Mouse (Mus musculus) megakaryocyte, embryonic 14.5 days (primary cell): Measurements from ENCODE around the gene Spata25. TPM values are rescaled to one million over a fixed set of nuclear protein-coding genes. Genes with fewer than 3 reads are reported as not detected.
A peak's percentile ranks its signal among the peaks of the same experiment; 100 is the strongest.

Experiments used
- H3K27me3 ChIP-seq: replicated peaks from 2 replicates; pipeline ENCODE3; 2012; ENCODE audit warnings: inconsistent platforms
- H3K36me3 ChIP-seq: replicated peaks from 2 replicates; pipeline ENCODE3; 2012; ENCODE audit warnings: low read length, inconsistent platforms, mixed read lengths
- H3K4me1 ChIP-seq: 2 replicates; pipeline ENCODE4 v1.6.1; 2012; ENCODE audit warnings: inconsistent platforms
- H3K4me3 ChIP-seq: replicated peaks from 2 replicates; pipeline ENCODE3; 2012; ENCODE audit warnings: moderate library complexity, mild to moderate bottlenecking, inconsistent platforms
- H3K9me3 ChIP-seq: 2 replicates; pipeline ENCODE4 v1.6.1; 2012; ENCODE audit warnings: inconsistent platforms
- FLI1 ChIP-seq: IDR thresholded peaks from 2 replicates; pipeline ENCODE4 v1.6.1; 2012; ENCODE audit warnings: low read length, inconsistent platforms, mixed read lengths
- GATA1 ChIP-seq: IDR thresholded peaks from 3 replicates; pipeline ENCODE4 v1.6.1; 2012; ENCODE audit warnings: mixed read lengths, low read length, inconsistent platforms, borderline replicate concordance
- polyA plus RNA-seq: library from polyadenylated mRNA; stranded (reverse); fragments of >175 nt; gene quantifications from 2 replicates; pipeline ENCODE4 v1.2.3, GENCODE M21; 2012; ENCODE audit warnings: low replicate concordance; ENCODE audit not compliant: insufficient read depth

Spata25 gene
- polyA plus RNA-seq, 1 experiment: not detected

GRCm38 (mm10) chr2:164785481-164786387, 42.6 kb downstream of the Spata25 start, which contains the start of gene Snx21:
Gene Snx21 (plus strand): TSS chr2:164785823.
- H3K36me3 ChIP-seq: peaks cover 24% of the 10 kb centered on the region
- H3K4me1 ChIP-seq: peaks cover 49% of the 10 kb centered on the region

GRCm38 (mm10) chr2:164784869-164785420, 43.4 kb downstream of the Spata25 start:
- peaks cover 16% of the 10 kb centered on the region for H3K36me3 ChIP-seq
- TF ChIP-seq GATA1: no peak
- TF ChIP-seq FLI1: no peak
- peaks cover 18% of the 10 kb centered on the region for H3K27me3 ChIP-seq
- H3K4me3 ChIP-seq: peak overlapping the region; percentile 93
- peaks cover 49% of the 10 kb centered on the region for H3K4me1 ChIP-seq
- no peaks in the 10 kb centered on the region for H3K9me3 ChIP-seq

More at GRCm38 (mm10) chr2:164785481-164786387, 42.6 kb downstream of the Spata25 start, which contains the start of gene Snx21:
- H3K9me3 ChIP-seq: no peaks in the 10 kb centered on the region
- TF ChIP-seq GATA1: no peak
- TF ChIP-seq FLI1: no peak
- H3K4me3 ChIP-seq: peak within 1 kb of the TSS; percentile 93
- H3K27me3 ChIP-seq: peaks cover 13% of the 10 kb centered on the region

GRCm38 (mm10) chr2:164783926-164784581, 44.3 kb downstream of the Spata25 start:
- Histone ChIP-seq H3K27me3 (peaks cover 27% of the 10 kb centered on the region), H3K9me3 (no peaks in the 10 kb centered on the region), H3K4me3 (no peak overlapping the region), H3K36me3 (peaks cover 10% of the 10 kb centered on the region), H3K4me1 (peaks cover 48% of the 10 kb centered on the region)
- TF ChIP-seq GATA1: no peak
- no peak for TF ChIP-seq FLI1

DNA sequence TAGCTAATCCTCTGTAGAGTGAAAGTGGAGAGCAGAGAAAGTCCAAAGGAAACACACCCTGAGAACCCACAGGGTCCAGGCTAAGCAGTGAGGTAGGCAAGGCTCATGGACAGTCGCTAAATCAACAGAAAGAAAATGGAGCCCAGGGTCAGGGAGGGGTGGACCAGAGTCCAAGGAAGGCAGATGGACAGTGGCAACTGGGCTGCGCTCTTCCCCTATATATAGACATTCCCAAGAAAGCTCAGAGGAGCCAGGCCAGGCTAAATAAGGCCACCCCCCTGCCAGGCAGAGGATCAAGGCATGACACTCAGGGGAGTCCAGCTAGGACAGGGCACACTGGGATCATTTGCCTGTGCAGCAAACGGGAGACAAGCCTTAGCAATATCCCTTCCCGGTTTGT, 46.5 kb downstream of the Spata25 start:
- Histone ChIP-seq H3K27me3 (peaks cover 49% of the 10 kb centered on the region), H3K4me3 (no peak overlapping the region), H3K9me3 (peaks cover 5% of the 10 kb centered on the region), H3K4me1 (peaks cover 41% of the 10 kb centered on the region), H3K36me3 (no peaks in the 10 kb centered on the region)
- no peak for TF ChIP-seq FLI1
- TF ChIP-seq GATA1: no peak

DNA sequence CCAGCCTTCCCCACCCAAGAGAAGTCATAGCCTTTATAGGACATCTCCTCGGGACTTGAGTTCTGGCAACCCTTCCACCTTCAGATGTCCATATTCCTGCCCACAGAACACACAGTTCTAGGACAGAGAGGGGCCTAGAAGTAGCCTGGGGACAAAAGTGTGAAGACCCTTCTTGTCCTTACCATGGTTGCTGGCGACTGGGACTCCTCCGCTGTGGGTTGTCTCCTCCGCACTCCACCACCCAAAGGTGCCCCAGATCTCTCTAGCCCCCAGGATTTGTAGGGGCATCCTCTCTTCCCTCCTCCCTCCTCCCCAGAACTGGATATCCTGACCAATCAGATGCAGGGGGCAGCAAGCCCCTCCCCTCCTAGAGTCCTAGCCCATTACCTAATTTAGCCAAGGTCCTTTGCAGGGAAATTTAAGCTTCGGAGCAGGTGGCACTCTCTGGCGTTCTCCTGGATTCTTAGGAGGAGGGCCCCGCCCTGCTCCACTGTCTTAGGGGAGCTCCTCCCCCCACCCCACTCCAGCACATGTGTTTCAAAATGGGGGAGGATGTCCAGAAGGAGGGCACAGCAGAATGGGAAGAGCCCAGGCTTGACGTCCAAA, 48.8 kb downstream of the Spata25 start, which contains the start of gene Tnnc2:
Gene Tnnc2, minus strand, starts transcription at position 487 of the 606 bp plus-strand sequence.
- TF ChIP-seq FLI1 (no peak), GATA1 (no peak)
- Histone ChIP-seq H3K9me3 (peaks cover 5% of the 10 kb centered on the region), H3K36me3 (no peaks in the 10 kb centered on the region), H3K4me1 (peaks cover 23% of the 10 kb centered on the region), H3K4me3 (no peak within 1 kb of the TSS), H3K27me3 (peaks cover 59% of the 10 kb centered on the region)

DNA sequence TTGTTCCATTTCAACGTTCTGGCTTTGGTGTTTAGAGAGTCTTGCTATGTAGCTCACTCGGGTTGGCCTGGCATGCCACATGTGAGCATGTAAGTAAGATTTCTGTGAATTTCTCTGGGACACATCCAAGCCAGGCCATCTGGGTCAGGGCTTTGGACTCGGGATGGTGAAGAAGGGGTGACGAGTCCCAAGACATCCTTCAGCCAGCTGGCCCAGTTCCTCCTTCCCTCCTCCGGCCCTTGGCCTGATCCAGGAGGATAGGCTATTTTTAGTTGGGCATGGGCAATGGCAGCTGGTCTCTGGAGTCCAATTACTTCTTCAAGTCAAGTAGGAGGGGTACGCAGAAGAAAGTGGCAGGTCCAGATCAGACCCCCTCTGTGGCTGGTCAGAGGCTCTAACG, 49.5 kb downstream of the Spata25 start:
- Histone ChIP-seq H3K4me3 (no peak overlapping the region), H3K36me3 (peaks cover 4% of the 10 kb centered on the region), H3K4me1 (peaks cover 21% of the 10 kb centered on the region), H3K27me3 (peaks cover 59% of the 10 kb centered on the region), H3K9me3 (peaks cover 5% of the 10 kb centered on the region)
- TF ChIP-seq FLI1 (no peak), GATA1 (no peak)

DNA sequence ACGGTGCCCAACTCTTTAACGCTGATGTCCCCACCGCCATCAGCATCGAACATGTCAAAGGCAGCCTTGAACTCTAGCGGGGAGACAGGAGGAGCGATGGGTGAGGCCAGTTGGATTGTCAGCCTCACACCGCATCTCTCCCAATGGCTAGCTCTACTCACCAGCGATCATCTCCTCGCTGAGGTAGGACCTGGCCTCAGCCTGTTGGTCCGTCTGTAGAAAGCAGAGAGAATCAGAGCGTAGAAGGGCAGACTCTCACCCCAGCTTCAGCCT, 50.4 kb downstream of the Spata25 start:
- H3K9me3 ChIP-seq: peaks cover 5% of the 10 kb centered on the region
- TF ChIP-seq GATA1 (no peak), FLI1 (no peak)
- peaks cover 57% of the 10 kb centered on the region for H3K27me3 ChIP-seq
- peaks cover 18% of the 10 kb centered on the region for H3K4me1 ChIP-seq
- H3K4me3 ChIP-seq: peak overlapping the region; percentile 28
- H3K36me3 ChIP-seq: peaks cover 13% of the 10 kb centered on the region

DNA sequence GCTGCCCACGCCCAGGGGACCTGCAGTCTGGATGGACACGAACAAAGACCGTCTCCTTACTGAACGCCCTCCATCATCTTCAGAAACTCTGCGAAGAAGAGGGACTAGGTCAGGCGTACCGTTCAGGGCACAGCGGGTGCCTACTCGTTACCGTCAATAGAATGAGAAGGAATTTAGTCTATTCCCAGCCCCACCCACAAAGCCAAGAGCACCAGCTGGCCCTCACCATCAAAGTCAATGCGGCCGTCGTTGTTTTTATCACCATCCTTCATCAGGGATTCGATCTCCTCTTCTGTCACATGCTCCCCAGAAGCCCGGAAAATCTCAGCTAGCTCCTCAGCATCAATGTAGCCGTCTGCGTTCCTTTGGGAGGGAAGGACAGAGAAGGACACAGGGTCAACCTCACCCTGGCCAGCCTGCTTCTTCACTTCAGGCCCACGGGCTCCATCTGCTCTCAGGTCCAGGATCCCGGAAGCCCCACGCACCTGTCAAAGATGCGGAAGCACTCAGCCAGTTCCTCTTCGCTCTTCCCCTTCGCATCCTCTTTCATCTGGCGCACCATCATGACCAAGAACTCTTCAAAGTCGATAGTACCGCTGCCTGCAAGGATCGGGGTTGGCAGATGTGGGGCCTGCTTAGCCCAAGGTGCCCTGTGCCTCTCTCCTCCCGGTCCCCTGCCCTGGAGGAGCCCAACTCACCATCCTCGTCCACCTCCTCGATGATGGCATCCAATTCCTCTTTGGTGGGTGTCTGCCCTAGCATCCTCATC, 50.9 kb downstream of the Spata25 start:
- peaks cover 16% of the 10 kb centered on the region for H3K36me3 ChIP-seq
- peak overlapping the region; percentile 28 for H3K4me3 ChIP-seq
- TF ChIP-seq GATA1 (no peak), FLI1 (no peak)
- peaks cover 5% of the 10 kb centered on the region for H3K9me3 ChIP-seq
- peaks cover 13% of the 10 kb centered on the region for H3K4me1 ChIP-seq
- peaks cover 54% of the 10 kb centered on the region for H3K27me3 ChIP-seq

- H3K36me3 ChIP-seq: peaks cover 22% of the 10 kb centered on the region
- no peak for TF ChIP-seq FLI1
- TF ChIP-seq GATA1: no peak
- peaks cover 5% of the 10 kb centered on the region for H3K9me3 ChIP-seq
- peaks cover 13% of the 10 kb centered on the region for H3K4me1 ChIP-seq
- no peak overlapping the region for H3K4me3 ChIP-seq
- peaks cover 49% of the 10 kb centered on the region for H3K27me3 ChIP-seq
These were observed 51.5 kb downstream of the Spata25 start for GRCm38 (mm10) chr2:164776801-164777200.

Other genes with a start within 250 kb of the Spata25 start
- not detected in 2 replicates for gene Wfdc6a, start 243.1 kb downstream of the Spata25 start, polyA plus RNA-seq
- gene Eppin, start 234.9 kb downstream of the Spata25 start, polyA plus RNA-seq: not detected in 2 replicates
- gene Wfdc6b, start 215.0 kb downstream of the Spata25 start, polyA plus RNA-seq: not detected in 2 replicates
- gene Wfdc8, start 214.9 kb downstream of the Spata25 start, polyA plus RNA-seq: 0.68 TPM in 1 of 2 replicates, not detected in the other
- gene Wfdc16, start 189.7 kb downstream of the Spata25 start, polyA plus RNA-seq: not detected in 2 replicates
- not detected in 2 replicates for gene Wfdc10, start 172.5 kb downstream of the Spata25 start, polyA plus RNA-seq
- not detected in 2 replicates for gene Wfdc9, start 172.0 kb downstream of the Spata25 start, polyA plus RNA-seq
- gene Wfdc11, start 154.4 kb downstream of the Spata25 start, polyA plus RNA-seq: not detected in 2 replicates
- gene Wfdc13, start 143.4 kb downstream of the Spata25 start, polyA plus RNA-seq: not detected in 2 replicates
- gene Spint4, start 130.0 kb downstream of the Spata25 start, polyA plus RNA-seq: not detected in 2 replicates
- not detected in 2 replicates for gene Spint5, start 113.2 kb downstream of the Spata25 start, polyA plus RNA-seq
- gene Wfdc3, start 82.6 kb downstream of the Spata25 start, polyA plus RNA-seq: not detected in 2 replicates
- gene Dnttip1, start 82.6 kb downstream of the Spata25 start, polyA plus RNA-seq: 41.6 and 49.2 TPM in 2 replicates
- 43.1 and 121 TPM in 2 replicates for gene Ube2c, start 58.6 kb downstream of the Spata25 start, polyA plus RNA-seq
- not detected in 2 replicates for gene Tnnc2, start 48.6 kb downstream of the Spata25 start, polyA plus RNA-seq
- gene Snx21, start 42.7 kb downstream of the Spata25 start, polyA plus RNA-seq: 7.7 and 9.9 TPM in 2 replicates
- 63.1 and 87.6 TPM in 2 replicates for gene Acot8, start 23.7 kb downstream of the Spata25 start, polyA plus RNA-seq
- 0.40 TPM in 1 of 2 replicates, not detected in the other for gene Zswim3, start 23.4 kb downstream of the Spata25 start, polyA plus RNA-seq
- gene Zswim1, start 5.9 kb downstream of the Spata25 start, polyA plus RNA-seq: 13.3 and 15.6 TPM in 2 replicates
- gene Ctsa, start 4.3 kb upstream of the Spata25 start, polyA plus RNA-seq: 135 and 694 TPM in 2 replicates
- 5.4 TPM in 1 of 2 replicates, not detected in the other for gene Neurl2, start 4.9 kb upstream of the Spata25 start, polyA plus RNA-seq
- 15.1 and 146 TPM in 2 replicates for gene Pltp, start 29.2 kb upstream of the Spata25 start, polyA plus RNA-seq
- gene Pcif1, start 50.8 kb upstream of the Spata25 start, polyA plus RNA-seq: 120 and 158 TPM in 2 replicates
- 21.8 and 45.9 TPM in 2 replicates for gene Zfp335, start 83.2 kb upstream of the Spata25 start, polyA plus RNA-seq
- 2.4 TPM in 1 of 2 replicates, not detected in the other for gene Mmp9, start 112.2 kb upstream of the Spata25 start, polyA plus RNA-seq
- gene Slc12a5, start 132.3 kb upstream of the Spata25 start, polyA plus RNA-seq: 0.47 and 0.89 TPM in 2 replicates
- 19.6 and 47.5 TPM in 2 replicates for gene Ncoa5, start 206.3 kb upstream of the Spata25 start, polyA plus RNA-seq
- 0.12 TPM in 1 of 2 replicates, not detected in the other for gene Cd40, start 227.1 kb upstream of the Spata25 start, polyA plus RNA-seq